Mouse (Mus musculus): Measurements from ENCODE around the gene Exog. TPM values are rescaled to one million over a fixed set of nuclear protein-coding genes. Genes with fewer than 3 reads are reported as not detected.

The Exog gene
- polyA plus RNA-seq, 1 experiment from 2014 or later, result 29.0 TPM

- Histone ChIP-seq H3K27me3 (ENCODE audit: control insufficient read depth, insufficient read depth, low read length) (no peaks in the 10 kb centered on the region), H3K36me3 (ENCODE audit: control insufficient read depth, insufficient read depth, low read length) (no peaks in the 10 kb centered on the region), H3K27ac (ENCODE audit: low read length) (no peak overlapping the region), H3K9me3 (ENCODE audit: control insufficient read depth, low read depth, low read length) (no peaks in the 10 kb centered on the region), H3K9ac (replicated peaks; ENCODE audit: low read depth, low read length) (no peak overlapping the region), H3K4me2 (replicated peaks; ENCODE audit: low read depth, low read length) (no peak overlapping the region), H3K4me1 (ENCODE audit: control insufficient read depth, insufficient read depth, low read length) (no peaks in the 10 kb centered on the region), H3K4me3 (ENCODE audit: low read depth, low read length) (no peak overlapping the region)
- ATAC-seq (ENCODE audit: insufficient number of reproducible peaks, insufficient read depth, low FRiP score, low read depth), result no peak
- 79% methylated on average over 4 of the region's 4 CpGs for WGBS
These were observed 36.9 kb downstream of the Exog start for GRCm38 (mm10) chr9:119481612-119482011.

- no peaks in the 10 kb centered on the region for H3K27me3 ChIP-seq (ENCODE audit: control insufficient read depth, insufficient read depth, low read length)
- H3K4me3 ChIP-seq (ENCODE audit: low read depth, low read length), result no peak overlapping the region
- no peaks in the 10 kb centered on the region for H3K36me3 ChIP-seq (ENCODE audit: control insufficient read depth, insufficient read depth, low read length)
- H3K4me1 ChIP-seq (ENCODE audit: control insufficient read depth, insufficient read depth, low read length), result no peaks in the 10 kb centered on the region
- no peak overlapping the region for H3K9ac ChIP-seq (replicated peaks; ENCODE audit: low read depth, low read length)
- 50% methylated on average over 23 of the region's 23 CpGs for WGBS
- ATAC-seq (ENCODE audit: insufficient number of reproducible peaks, insufficient read depth, low FRiP score, low read depth), result no peak
- H3K9me3 ChIP-seq (ENCODE audit: control insufficient read depth, low read depth, low read length), result no peaks in the 10 kb centered on the region
- no peak overlapping the region for H3K4me2 ChIP-seq (replicated peaks; ENCODE audit: low read depth, low read length)
- no peak overlapping the region for H3K27ac ChIP-seq (ENCODE audit: low read length)
These were observed 39.0 kb downstream of the Exog start for GRCm38 (mm10) chr9:119483554-119484353.

DNA sequence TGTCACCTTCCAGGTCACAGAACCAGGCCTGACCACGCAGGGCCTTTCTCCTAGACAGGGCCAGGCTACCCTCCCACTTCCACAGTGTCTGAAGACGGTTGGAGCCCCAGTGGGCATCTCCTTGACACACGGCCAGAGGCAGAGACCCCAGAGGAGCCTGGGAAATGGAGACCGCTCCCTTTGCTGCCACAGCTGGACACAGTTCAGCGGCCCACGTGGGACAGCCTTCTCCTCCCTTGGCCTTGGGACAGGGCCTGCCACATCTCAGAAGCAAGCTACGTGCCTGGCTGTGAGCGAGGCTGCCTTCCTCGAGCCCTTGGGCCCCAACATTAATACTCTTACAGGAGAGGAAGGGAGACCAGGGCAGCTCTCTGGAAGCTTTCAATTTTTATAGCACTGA lies 39.7 kb downstream of the Exog start:
- ATAC-seq (ENCODE audit: insufficient number of reproducible peaks, insufficient read depth, low FRiP score, low read depth), result no peak
- no peaks in the 10 kb centered on the region for H3K9me3 ChIP-seq (ENCODE audit: control insufficient read depth, low read depth, low read length)

DNA sequence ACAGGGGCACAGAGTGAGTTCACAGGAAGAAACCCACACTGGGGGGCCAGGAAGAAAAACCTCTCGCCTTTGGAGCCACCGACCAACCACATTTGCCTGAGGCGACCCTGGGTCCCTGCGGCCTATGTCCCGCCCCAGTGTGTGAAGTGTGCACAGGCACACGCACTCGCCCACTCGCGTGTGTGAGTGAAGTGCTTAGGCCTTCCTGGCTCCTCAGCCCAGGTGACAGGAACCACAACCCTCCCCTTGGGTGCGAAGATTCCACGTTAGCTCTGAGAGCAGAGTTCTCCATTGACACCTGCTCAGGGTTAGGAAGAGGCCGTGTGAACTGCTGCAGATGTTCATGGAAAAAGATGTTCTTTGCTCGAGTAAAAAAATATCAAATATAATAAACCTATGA lies 40.1 kb downstream of the Exog start:
- no peak overlapping the region for H3K9ac ChIP-seq (replicated peaks; ENCODE audit: low read depth, low read length)

More for the DNA sequence above, 39.7 kb downstream of the Exog start:
- H3K27ac ChIP-seq (ENCODE audit: low read length), result no peak overlapping the region
- WGBS, result 57% methylated on average over 9 of the region's 9 CpGs
- no peaks in the 10 kb centered on the region for H3K4me1 ChIP-seq (ENCODE audit: control insufficient read depth, insufficient read depth, low read length)
- H3K36me3 ChIP-seq (ENCODE audit: control insufficient read depth, insufficient read depth, low read length), result no peaks in the 10 kb centered on the region
- no peak overlapping the region for H3K4me2 ChIP-seq (replicated peaks; ENCODE audit: low read depth, low read length)
- H3K4me3 ChIP-seq (ENCODE audit: low read depth, low read length), result no peak overlapping the region
- no peaks in the 10 kb centered on the region for H3K27me3 ChIP-seq (ENCODE audit: control insufficient read depth, insufficient read depth, low read length)
- H3K9ac ChIP-seq (replicated peaks; ENCODE audit: low read depth, low read length), result no peak overlapping the region

DNA sequence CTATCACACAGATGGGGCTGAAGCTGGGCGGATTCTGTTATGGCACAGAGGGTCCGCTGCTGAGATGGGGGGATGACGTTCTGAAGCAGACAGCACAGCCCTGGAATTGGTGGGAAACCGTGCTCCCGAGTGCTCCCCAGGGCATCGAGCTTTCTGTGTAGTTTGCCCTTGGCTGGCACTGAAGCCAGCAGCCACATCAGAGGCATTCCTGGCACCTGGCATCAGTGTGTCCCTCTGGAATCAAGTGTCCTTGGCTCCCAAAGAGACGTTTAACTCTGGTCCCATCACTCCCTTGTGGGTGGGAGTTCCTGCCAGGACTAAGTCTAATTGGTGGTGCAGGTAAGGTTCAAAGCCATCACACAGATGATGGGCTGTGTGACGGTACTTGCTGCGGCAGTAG lies 51.6 kb downstream of the Exog start:
- H3K9me3 ChIP-seq (ENCODE audit: control insufficient read depth, low read depth, low read length), result no peaks in the 10 kb centered on the region
- no peak overlapping the region for H3K4me3 ChIP-seq (ENCODE audit: low read depth, low read length)
- no peaks in the 10 kb centered on the region for H3K27me3 ChIP-seq (ENCODE audit: control insufficient read depth, insufficient read depth, low read length)
- H3K9ac ChIP-seq (replicated peaks; ENCODE audit: low read depth, low read length), result no peak overlapping the region
- no peak for ATAC-seq (ENCODE audit: insufficient number of reproducible peaks, insufficient read depth, low FRiP score, low read depth)
- WGBS, result 83% methylated on average over 9 of the region's 9 CpGs
- no peak overlapping the region for H3K27ac ChIP-seq (ENCODE audit: low read length)
- no peaks in the 10 kb centered on the region for H3K36me3 ChIP-seq (ENCODE audit: control insufficient read depth, insufficient read depth, low read length)
- H3K4me1 ChIP-seq (ENCODE audit: control insufficient read depth, insufficient read depth, low read length), result 0 out of 2 replicates have a peak, but pooled peaks cover 2% of the 10 kb centered on the region
- H3K4me2 ChIP-seq (replicated peaks; ENCODE audit: low read depth, low read length), result no peak overlapping the region

More for the DNA sequence above, 40.1 kb downstream of the Exog start:
- Histone ChIP-seq H3K4me2 (replicated peaks; ENCODE audit: low read depth, low read length) (no peak overlapping the region), H3K4me1 (ENCODE audit: control insufficient read depth, insufficient read depth, low read length) (no peaks in the 10 kb centered on the region), H3K36me3 (ENCODE audit: control insufficient read depth, insufficient read depth, low read length) (no peaks in the 10 kb centered on the region), H3K9me3 (ENCODE audit: control insufficient read depth, low read depth, low read length) (no peaks in the 10 kb centered on the region), H3K4me3 (ENCODE audit: low read depth, low read length) (no peak overlapping the region), H3K27ac (ENCODE audit: low read length) (no peak overlapping the region), H3K27me3 (ENCODE audit: control insufficient read depth, insufficient read depth, low read length) (no peaks in the 10 kb centered on the region)
- ATAC-seq (ENCODE audit: insufficient number of reproducible peaks, insufficient read depth, low FRiP score, low read depth), result no peak
- WGBS, result 79% methylated on average over 13 of the region's 13 CpGs

DNA sequence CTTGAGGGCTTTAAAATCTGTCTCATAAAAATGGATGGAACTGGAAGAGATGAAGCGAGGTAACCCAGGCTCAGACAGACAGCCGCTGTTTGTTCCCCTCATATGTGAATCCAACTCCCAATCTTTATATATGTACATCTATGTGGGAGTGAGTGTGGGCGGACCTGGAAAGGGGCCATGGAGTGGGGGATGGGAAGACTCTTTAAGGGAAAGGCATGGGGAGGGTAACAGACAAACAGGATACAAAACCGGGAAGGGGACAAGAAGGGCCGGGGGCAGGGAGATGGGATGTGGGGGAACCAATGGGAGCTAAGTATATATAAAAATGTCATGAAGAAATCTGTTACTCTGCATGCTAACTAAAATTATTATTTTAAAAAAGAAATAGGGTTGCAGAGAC lies 52.2 kb downstream of the Exog start:
- 33% methylated on average over 5 of the region's 5 CpGs for WGBS
- no peak overlapping the region for H3K27ac ChIP-seq (ENCODE audit: low read length)
- no peaks in the 10 kb centered on the region for H3K36me3 ChIP-seq (ENCODE audit: control insufficient read depth, insufficient read depth, low read length)
- no peaks in the 10 kb centered on the region for H3K9me3 ChIP-seq (ENCODE audit: control insufficient read depth, low read depth, low read length)
- 0 out of 2 replicates have a peak, but pooled peaks cover 2% of the 10 kb centered on the region for H3K4me1 ChIP-seq (ENCODE audit: control insufficient read depth, insufficient read depth, low read length)
- H3K4me2 ChIP-seq (replicated peaks; ENCODE audit: low read depth, low read length), result no peak overlapping the region
- peak; percentile 28; the same call in 1 of the 2 replicates for ATAC-seq (ENCODE audit: insufficient number of reproducible peaks, insufficient read depth, low FRiP score, low read depth)
- no peaks in the 10 kb centered on the region for H3K27me3 ChIP-seq (ENCODE audit: control insufficient read depth, insufficient read depth, low read length)
- H3K9ac ChIP-seq (replicated peaks; ENCODE audit: low read depth, low read length), result no peak overlapping the region
- H3K4me3 ChIP-seq (ENCODE audit: low read depth, low read length), result no peak overlapping the region

DNA sequence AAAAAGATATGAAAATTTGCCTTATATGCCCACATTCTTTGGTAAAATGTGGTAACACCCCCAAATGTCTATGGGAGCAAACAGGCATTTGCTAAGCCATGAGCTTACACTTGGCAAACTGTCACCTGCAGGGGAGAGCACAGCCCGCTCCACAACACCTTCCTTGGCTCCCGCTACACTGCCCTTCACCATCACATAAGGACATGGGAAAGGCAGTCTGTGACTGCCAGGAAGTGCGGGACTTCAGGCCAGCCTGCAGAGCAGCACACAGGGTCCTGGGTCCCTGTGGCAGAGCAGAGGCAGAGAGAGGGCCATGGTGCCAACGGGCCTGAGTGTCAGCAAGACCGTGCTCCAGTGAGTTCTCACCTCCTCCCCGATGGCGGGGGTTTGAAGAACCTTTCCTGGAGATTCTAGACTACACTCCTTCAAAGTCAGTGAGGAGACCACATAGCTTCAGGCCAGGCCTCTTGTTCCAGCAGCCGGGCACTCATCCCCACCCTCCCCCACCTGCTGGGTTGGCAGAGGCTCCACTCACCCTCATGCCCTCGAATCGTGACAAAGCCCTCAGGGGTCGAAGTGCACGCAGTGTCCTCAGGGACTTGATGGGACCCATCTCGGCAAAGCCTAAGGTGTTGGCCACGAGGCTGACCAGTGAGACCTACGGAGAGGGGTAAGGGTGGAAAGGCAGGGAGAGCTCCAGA lies 53.0 kb downstream of the Exog start:
- Histone ChIP-seq H3K36me3 (ENCODE audit: control insufficient read depth, insufficient read depth, low read length) (no peaks in the 10 kb centered on the region), H3K4me3 (ENCODE audit: low read depth, low read length) (no peak overlapping the region), H3K4me1 (ENCODE audit: control insufficient read depth, insufficient read depth, low read length) (0 out of 2 replicates have a peak, but pooled peaks cover 2% of the 10 kb centered on the region), H3K27me3 (ENCODE audit: control insufficient read depth, insufficient read depth, low read length) (no peaks in the 10 kb centered on the region), H3K27ac (ENCODE audit: low read length) (no peak overlapping the region), H3K9ac (replicated peaks; ENCODE audit: low read depth, low read length) (no peak overlapping the region), H3K4me2 (replicated peaks; ENCODE audit: low read depth, low read length) (no peak overlapping the region), H3K9me3 (ENCODE audit: control insufficient read depth, low read depth, low read length) (no peaks in the 10 kb centered on the region)
- no peak for ATAC-seq (ENCODE audit: insufficient number of reproducible peaks, insufficient read depth, low FRiP score, low read depth)
- 86% methylated on average over 15 of the region's 15 CpGs for WGBS

DNA sequence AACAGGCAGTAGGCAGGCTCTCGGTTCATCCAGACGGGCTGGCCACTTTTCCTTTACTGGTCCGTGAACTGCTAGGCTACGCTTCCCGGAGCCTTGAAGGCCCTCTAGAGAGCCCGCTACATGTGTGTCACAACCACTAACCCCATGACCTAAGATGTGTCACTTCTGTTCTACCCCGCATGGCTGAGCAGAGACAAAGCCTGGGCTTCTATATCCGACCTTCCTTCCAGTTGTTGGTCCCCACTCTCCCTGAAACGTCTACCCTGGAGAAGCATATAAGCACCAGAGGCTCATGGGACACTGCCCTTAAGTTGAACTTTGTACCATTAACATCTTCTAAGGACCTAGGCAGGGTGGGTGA lies 53.5 kb downstream of the Exog start:
- H3K4me2 ChIP-seq (replicated peaks; ENCODE audit: low read depth, low read length), result no peak overlapping the region
- H3K4me3 ChIP-seq (ENCODE audit: low read depth, low read length), result no peak overlapping the region
- no peaks in the 10 kb centered on the region for H3K27me3 ChIP-seq (ENCODE audit: control insufficient read depth, insufficient read depth, low read length)
- no peaks in the 10 kb centered on the region for H3K9me3 ChIP-seq (ENCODE audit: control insufficient read depth, low read depth, low read length)
- ATAC-seq (ENCODE audit: insufficient number of reproducible peaks, insufficient read depth, low FRiP score, low read depth), result no peak
- 86% methylated on average over 9 of the region's 9 CpGs for WGBS
- no peaks in the 10 kb centered on the region for H3K36me3 ChIP-seq (ENCODE audit: control insufficient read depth, insufficient read depth, low read length)
- H3K4me1 ChIP-seq (ENCODE audit: control insufficient read depth, insufficient read depth, low read length), result 0 out of 2 replicates have a peak, but pooled peaks cover 2% of the 10 kb centered on the region
- H3K9ac ChIP-seq (replicated peaks; ENCODE audit: low read depth, low read length), result no peak overlapping the region
- no peak overlapping the region for H3K27ac ChIP-seq (ENCODE audit: low read length)

Data from stomach, embryonic 14.5 days (tissue).